Mouse (Mus musculus): ENCODE data around the gene Myo15b. TPM values are rescaled to one million over a fixed set of nuclear protein-coding genes. Genes with fewer than 3 reads are reported as not detected.

The Myo15b gene
- total RNA-seq, 2 experiments from 2014 or later, result 2.1 to 5.4 TPM

DNA sequence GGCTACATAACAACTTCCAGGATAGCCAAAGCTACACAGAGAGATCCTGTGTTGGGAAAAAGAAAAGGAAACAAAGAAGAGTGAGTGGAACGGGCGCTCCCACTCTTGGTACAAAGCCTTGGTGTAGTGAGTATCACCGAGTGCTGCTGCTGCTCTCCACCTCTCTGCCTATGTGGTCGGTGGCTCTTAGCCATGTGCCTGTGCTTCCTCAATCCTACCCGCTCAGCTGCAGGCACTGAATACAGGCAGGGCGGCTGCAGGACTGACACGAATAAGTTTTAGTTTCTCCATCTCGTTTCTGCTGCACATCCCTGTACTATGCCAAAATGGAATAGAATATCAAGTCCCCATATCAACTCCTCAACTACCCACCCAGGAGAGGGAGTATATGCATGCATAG, 70.8 kb downstream of the Myo15b start:
- peak; percentile 26; the same call in 1 of the 2 replicates for ATAC-seq (replicated peaks; ENCODE audit: poor library complexity, severe bottlenecking)

GRCm38 (mm10) chr11:115929818-115930217, 71.6 kb downstream of the Myo15b start:
- peak; percentile 25; the same call in 1 of the 2 replicates for ATAC-seq (replicated peaks; ENCODE audit: poor library complexity, severe bottlenecking)

GRCm38 (mm10) chr11:115931235-115931634, 73.0 kb downstream of the Myo15b start:
- no peak for ATAC-seq (replicated peaks; ENCODE audit: poor library complexity, severe bottlenecking)

GRCm38 (mm10) chr11:115933108-115933746, 75.0 kb downstream of the Myo15b start, which contains the start of the genes Sap30bp and Recql5:
TSS of gene Sap30bp (plus strand) at chr11:115933282.
TSS of gene Recql5 (minus strand) at chr11:115933477.
- ATAC-seq (replicated peaks; ENCODE audit: poor library complexity, severe bottlenecking), result peak; percentile 96

DNA sequence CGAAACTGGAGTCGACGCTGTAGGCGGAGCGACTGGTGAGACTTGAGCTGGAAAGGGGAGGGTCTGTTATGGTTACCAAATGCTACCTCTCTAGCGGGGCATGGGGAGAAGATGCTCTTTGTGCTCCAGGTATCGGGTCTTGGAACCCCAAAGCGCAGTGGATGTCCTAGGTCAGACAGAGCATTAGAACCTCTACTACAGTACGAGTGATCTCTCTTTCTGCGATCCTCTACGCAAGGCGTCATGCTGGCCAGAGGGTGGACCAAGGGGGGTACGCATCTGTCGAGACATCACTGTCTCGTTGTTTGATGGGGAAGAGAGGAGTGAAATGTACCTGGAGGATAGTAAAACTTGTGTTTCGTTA, 75.5 kb downstream of the Myo15b start:
- ATAC-seq (replicated peaks; ENCODE audit: poor library complexity, severe bottlenecking), result no peak

DNA sequence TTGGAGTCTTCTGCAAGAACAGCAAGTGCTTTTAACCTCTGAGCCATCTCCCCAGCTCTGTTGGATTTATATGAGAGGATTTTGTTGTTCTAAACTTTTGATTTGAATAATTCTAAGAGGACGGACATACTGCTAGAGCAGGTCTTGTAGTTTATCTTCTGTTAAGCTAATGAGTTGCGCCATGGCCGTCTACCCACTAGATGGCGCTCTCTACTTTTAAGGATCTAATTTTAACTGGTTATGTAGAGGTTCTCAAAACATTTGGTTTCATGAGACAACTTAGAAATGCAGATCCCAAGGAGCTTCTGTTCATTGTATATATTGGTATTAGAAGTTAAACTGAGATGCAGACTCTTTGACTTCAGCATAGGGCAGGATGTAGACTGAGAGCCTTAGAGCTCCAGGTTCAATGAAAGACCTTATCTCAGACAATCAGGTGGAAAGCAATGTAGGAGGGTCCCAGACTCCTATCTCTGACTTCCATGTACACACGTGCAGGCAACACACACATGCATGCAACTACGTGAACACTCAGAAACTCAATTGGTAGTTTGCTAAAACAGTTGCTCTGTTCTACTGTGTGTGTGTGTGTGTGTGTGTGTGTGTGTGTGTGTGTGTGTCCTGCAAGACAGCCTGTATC, 81.6 kb downstream of the Myo15b start:
- ATAC-seq (replicated peaks; ENCODE audit: poor library complexity, severe bottlenecking), result peak; percentile 56

DNA sequence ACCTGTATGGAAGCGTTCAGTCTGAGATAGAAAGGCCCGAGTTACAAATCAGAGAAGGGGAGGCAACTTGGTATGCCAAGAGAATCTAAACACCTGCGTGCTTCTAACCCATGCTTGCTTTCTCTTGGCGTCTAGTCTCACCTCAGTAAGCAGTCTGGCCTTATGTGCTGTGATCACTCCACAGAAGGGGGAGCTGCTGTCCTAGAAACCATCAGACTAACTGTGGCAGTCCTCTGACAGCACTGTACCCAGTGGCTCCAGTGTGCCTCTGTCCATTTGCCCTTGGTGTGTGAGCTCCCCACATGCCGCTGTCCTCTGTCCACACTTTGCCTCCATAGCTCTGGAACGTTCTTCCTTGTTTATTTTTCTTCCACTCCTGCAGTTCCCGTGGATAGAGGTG, 83.8 kb downstream of the Myo15b start:
- ATAC-seq (replicated peaks; ENCODE audit: poor library complexity, severe bottlenecking), result no peak

Other genes with a start within 250 kb of the Myo15b start
- gene Mif4gd, start 245.4 kb upstream of the Myo15b start, total RNA-seq (2014; fragmentation: Nextera tagmentation), result 18.9 and 32.1 TPM in 2 replicates
- 17.5 and 29.5 TPM in 2 replicates for gene Mif4gd, start 245.4 kb upstream of the Myo15b start, total RNA-seq (2017)
- gene Slc25a19, start 230.1 kb upstream of the Myo15b start, total RNA-seq (2014; fragmentation: Nextera tagmentation), result 21.9 and 26.1 TPM in 2 replicates
- 12.8 and 21.6 TPM in 2 replicates for gene Slc25a19, start 230.1 kb upstream of the Myo15b start, total RNA-seq (2017)
- gene Grb2, start 149.8 kb upstream of the Myo15b start, total RNA-seq (2014; fragmentation: Nextera tagmentation), result 106 and 112 TPM in 2 replicates
- 40.4 and 56.0 TPM in 2 replicates for gene Grb2, start 149.8 kb upstream of the Myo15b start, total RNA-seq (2017)
- 17.6 and 33.4 TPM in 2 replicates for gene Tmem94, start 93.0 kb upstream of the Myo15b start, total RNA-seq (2014; fragmentation: Nextera tagmentation)
- 9.0 and 17.2 TPM in 2 replicates for gene Tmem94, start 93.0 kb upstream of the Myo15b start, total RNA-seq (2017)
- 1.9 and 5.1 TPM in 2 replicates for gene Caskin2, start 44.8 kb upstream of the Myo15b start, total RNA-seq (2014; fragmentation: Nextera tagmentation)
- gene Caskin2, start 44.8 kb upstream of the Myo15b start, total RNA-seq (2017), result 1.7 and 3.5 TPM in 2 replicates
- 21.9 and 22.5 TPM in 2 replicates for gene Tsen54, start 43.7 kb upstream of the Myo15b start, total RNA-seq (2014; fragmentation: Nextera tagmentation)
- 8.5 and 18.6 TPM in 2 replicates for gene Tsen54, start 43.7 kb upstream of the Myo15b start, total RNA-seq (2017)
- gene Llgl2, start 34.4 kb upstream of the Myo15b start, total RNA-seq (2014; fragmentation: Nextera tagmentation), result 4.2 and 11.3 TPM in 2 replicates
- gene Llgl2, start 34.4 kb upstream of the Myo15b start, total RNA-seq (2017), result 2.8 and 4.1 TPM in 2 replicates
- 7.1 and 10.4 TPM in 2 replicates for gene Smim5, start 41.6 kb downstream of the Myo15b start, total RNA-seq (2014; fragmentation: Nextera tagmentation)
- 3.5 and 7.8 TPM in 2 replicates for gene Smim5, start 41.6 kb downstream of the Myo15b start, total RNA-seq (2017)
- 0.88 and 2.3 TPM in 2 replicates for gene Smim6, start 53.6 kb downstream of the Myo15b start, total RNA-seq (2014; fragmentation: Nextera tagmentation)
- gene Smim6, start 53.6 kb downstream of the Myo15b start, total RNA-seq (2017), result 0.69 TPM in 1 of 2 replicates, not detected in the other
- 20.4 and 44.5 TPM in 2 replicates for gene Sap30bp, start 74.9 kb downstream of the Myo15b start, total RNA-seq (2014; fragmentation: Nextera tagmentation)
- 145 and 211 TPM in 2 replicates for gene Sap30bp, start 74.9 kb downstream of the Myo15b start, total RNA-seq (2017)
- gene Recql5, start 75.1 kb downstream of the Myo15b start, total RNA-seq (2014; fragmentation: Nextera tagmentation), result 22.8 and 27.6 TPM in 2 replicates
- 18.9 and 19.3 TPM in 2 replicates for gene Recql5, start 75.1 kb downstream of the Myo15b start, total RNA-seq (2017)
- not detected in 2 replicates for gene Itgb4, start 116.3 kb downstream of the Myo15b start, total RNA-seq (2014; fragmentation: Nextera tagmentation)
- gene Itgb4, start 116.3 kb downstream of the Myo15b start, total RNA-seq (2017), result not detected in 2 replicates
- gene Galk1, start 154.3 kb downstream of the Myo15b start, total RNA-seq (2014; fragmentation: Nextera tagmentation), result 36.7 and 62.2 TPM in 2 replicates
- gene Galk1, start 154.3 kb downstream of the Myo15b start, total RNA-seq (2017), result 41.3 and 52.3 TPM in 2 replicates
- 447 and 460 TPM in 2 replicates for gene H3f3b, start 169.6 kb downstream of the Myo15b start, total RNA-seq (2014; fragmentation: Nextera tagmentation)
- 931 and 1,017 TPM in 2 replicates for gene H3f3b, start 169.6 kb downstream of the Myo15b start, total RNA-seq (2017)
- gene Unk, start 171.9 kb downstream of the Myo15b start, total RNA-seq (2014; fragmentation: Nextera tagmentation), result 25.4 and 40.0 TPM in 2 replicates
- gene Unk, start 171.9 kb downstream of the Myo15b start, total RNA-seq (2017), result 15.2 and 19.9 TPM in 2 replicates
- 19.1 and 26.7 TPM in 2 replicates for gene Unc13d, start 219.6 kb downstream of the Myo15b start, total RNA-seq (2014; fragmentation: Nextera tagmentation)
- gene Unc13d, start 219.6 kb downstream of the Myo15b start, total RNA-seq (2017), result 18.2 and 21.1 TPM in 2 replicates
- gene Wbp2, start 228.6 kb downstream of the Myo15b start, total RNA-seq (2014; fragmentation: Nextera tagmentation), result 83.3 and 96.6 TPM in 2 replicates
- 13.6 and 17.3 TPM in 2 replicates for gene Wbp2, start 228.6 kb downstream of the Myo15b start, total RNA-seq (2017)

Data from granulocyte monocyte progenitor cell, adult 5-6 weeks (primary cell).